Mouse (Mus musculus) cerebellum, adult 9-11 months (tissue): ENCODE results near the gene Rab11fip5.

Experiments used
- DNase-seq: peaks from one replicate; pipeline ENCODE4 v3.0.0; 2022

Rab11fip5 gene

DNA sequence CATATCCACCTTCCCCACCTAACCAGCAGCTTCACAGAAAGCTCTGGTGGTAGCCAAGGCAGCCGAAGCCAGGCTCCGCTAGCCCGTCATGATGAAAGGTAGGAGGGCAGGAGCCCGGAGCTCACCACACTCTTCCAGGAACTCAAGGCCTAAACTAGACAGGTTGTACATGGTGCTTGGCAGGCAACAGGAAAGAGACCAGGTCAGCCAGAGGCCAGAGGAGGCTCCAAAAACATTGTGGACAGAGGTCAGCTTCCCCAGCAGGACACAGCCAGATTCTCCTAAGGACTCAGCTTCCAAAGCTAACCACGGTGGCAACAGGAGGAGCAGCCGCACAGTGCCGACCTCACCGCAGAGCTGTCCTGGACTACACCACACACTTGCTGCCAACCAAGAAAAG is 31.4 kb downstream of the Rab11fip5 start:
- DNase-seq, result no peak

DNA sequence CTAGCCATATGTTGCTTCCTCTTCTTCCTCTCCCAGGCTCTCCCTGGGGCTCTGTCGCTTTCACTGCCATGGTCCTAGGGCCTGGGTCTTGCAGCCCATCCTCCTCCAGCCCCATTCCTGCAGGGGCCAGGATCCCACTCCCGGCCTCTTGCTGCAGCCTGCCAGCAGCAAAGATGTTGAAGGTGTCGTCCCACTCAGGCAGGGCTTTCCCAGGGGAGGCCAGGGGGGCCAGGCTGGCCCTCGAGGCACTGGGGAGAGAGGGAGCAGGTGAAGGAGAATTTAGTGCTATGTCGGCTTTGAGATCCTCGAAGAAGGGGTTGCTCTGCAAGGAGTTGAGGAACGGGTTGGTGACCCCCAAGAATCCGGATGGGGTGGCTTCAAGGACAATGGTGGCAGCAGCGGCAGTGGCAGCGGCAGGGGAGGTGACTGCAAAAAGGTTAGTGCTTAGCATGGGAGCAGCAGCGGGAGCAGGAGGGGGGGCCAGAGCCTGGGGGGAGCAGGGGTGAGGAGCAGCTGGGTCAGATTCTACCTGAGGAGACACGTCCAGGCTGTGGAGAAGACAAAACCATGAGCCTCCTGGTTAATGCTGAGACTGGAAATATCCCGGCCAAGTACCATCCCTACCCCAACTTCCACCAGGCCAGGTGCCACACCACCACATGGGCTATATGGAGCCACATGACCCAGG is 32.5 kb downstream of the Rab11fip5 start:
- no peak for DNase-seq

DNA sequence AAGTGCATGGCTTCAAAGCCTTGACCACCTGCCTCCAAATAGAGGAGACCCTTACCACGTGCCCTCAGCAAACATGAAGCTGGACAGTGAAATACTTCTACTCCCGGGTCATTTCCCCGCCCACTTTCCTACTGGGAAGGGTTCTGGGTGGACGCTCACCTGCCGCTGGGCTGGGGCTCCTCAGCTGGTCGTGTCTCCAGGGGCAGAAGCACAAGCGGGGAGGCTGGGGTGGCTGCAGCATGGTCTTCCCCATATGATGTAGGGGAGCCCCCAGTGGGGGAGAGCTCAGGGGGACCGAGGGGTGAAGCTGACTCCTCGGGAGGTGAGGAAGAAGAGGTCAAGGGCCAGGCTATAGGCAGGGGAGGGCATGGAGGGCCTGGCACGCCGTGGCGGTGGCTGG is 34.2 kb downstream of the Rab11fip5 start:
- DNase-seq, result peak; percentile 53

DNA sequence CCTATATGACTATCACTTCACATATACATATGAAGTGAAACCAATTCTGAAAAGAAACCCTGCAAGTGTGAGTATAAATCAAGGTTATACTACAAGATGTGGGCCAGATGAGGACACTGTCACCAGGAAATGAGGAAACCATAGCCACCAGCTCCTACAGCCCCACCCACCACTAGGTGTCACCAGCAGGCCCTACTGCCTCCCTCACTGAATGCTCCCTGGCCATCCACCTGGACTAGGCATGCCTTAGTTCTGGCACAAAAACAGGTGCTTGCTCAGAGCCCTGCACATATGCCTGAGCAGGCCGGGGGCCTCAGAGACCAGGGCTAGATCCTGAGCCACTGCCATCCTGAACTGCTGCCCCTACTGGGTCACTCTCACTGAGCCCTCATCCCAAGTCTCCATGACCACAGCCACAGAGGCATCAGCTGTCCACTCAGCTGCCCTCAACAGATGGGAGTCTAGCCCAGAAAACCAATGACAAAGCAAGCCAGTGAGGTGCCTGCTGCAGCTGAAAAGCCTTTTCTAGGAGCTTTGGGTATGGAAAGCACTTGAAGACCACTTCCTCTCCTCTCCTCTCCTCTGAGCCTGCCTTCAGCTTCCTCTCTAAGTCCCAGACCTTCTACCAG is 35.0 kb downstream of the Rab11fip5 start:
- peak; percentile 83 for DNase-seq

DNA sequence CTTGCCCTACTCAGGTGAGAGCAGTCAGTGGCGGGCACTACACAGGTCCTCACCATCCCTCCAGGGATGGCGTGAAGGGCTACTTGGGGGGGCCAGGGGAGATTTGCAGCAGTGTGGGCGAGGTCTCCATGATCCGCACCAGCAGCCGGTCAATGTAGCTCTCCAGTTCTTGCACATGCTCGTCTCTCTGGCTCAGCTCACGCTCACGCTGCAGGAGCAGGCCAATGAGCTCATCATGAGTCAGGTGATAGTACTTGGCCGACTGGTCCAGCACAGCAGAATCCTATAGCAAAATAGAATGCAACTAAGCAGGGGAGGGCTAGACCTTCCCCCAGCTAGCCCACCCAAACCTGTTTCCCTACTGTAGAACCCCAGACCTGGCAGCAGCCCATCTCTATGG is 37.5 kb downstream of the Rab11fip5 start:
- peak; percentile 63 for DNase-seq

DNA sequence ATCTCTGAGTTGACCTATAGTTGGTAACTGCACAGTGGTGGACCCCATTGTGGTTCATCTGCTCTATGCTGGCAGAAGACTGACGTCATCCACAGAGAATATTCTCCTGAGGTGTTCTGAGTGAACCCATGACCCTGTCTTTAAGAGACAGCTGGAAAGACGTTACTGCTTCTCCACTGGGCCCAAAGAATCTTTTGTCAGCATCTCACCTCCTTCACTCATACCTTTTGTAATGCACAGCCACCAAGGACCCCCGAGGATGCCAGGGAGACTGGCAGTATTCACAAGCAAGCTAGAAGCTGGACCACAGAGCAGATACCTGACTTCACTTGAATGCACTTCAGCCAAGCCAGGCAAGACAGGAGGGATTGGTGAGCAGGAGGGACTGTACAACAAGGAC is 39.1 kb downstream of the Rab11fip5 start:
- no peak for DNase-seq

DNA sequence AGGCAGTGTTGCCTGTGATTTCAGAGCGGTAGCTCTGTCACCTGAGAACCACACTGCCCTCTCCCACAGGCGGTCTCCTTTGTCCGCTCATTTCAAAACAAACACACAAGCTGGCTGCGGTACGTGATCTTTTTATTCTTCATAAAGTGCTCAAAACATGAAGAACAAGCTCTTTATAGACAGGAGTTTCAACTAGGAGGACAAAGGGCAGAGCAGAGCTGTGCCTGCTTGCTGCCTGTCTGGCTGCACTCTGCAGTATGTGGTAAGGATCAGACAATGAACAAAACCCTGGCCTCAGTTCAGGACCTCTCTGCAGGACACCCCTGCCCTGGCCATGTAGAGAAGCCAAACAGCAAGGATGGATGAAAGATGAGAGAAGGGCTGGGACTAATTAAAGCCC is 39.6 kb downstream of the Rab11fip5 start:
- DNase-seq, result peak; percentile 55

DNA sequence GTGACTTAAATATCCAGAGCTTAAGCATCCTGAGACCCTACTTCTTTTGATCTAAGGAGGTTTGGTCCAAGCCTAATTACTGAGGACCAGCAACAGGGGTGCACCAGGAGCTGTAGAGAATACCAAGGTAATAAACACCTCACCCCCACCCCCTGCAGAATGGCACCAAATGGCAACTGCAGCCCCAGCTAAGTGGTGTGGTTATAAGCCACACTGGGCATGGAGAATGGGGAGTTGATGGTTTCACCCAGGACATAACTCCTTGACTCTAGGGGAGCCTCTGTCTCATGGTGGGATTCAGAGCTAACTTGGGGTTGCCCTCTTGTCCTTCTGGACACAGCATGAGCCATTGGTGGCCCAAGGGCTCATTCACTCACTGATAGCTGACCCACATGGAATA is 40.2 kb downstream of the Rab11fip5 start:
- DNase-seq, result peak; percentile 60

DNA sequence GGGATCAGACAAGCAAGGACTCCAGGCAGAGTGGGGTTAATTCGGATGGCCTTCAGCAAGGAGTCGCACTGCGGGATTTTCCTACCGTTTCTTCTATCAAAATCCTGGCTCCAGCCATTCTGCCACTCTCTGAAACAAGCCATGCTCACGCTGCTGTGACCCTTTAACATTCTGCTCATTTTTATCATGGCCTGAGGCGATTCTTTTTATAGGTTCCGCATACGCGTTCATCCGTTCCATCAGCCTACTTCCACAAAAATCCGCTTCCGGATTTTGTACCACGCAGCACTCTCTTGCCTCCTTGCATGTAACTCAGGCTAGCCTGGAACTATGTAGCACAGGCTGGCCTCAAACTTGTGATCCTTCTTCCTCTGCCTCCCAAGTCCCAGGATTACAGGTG is 40.7 kb downstream of the Rab11fip5 start:
- DNase-seq, result peak; percentile 78

DNA sequence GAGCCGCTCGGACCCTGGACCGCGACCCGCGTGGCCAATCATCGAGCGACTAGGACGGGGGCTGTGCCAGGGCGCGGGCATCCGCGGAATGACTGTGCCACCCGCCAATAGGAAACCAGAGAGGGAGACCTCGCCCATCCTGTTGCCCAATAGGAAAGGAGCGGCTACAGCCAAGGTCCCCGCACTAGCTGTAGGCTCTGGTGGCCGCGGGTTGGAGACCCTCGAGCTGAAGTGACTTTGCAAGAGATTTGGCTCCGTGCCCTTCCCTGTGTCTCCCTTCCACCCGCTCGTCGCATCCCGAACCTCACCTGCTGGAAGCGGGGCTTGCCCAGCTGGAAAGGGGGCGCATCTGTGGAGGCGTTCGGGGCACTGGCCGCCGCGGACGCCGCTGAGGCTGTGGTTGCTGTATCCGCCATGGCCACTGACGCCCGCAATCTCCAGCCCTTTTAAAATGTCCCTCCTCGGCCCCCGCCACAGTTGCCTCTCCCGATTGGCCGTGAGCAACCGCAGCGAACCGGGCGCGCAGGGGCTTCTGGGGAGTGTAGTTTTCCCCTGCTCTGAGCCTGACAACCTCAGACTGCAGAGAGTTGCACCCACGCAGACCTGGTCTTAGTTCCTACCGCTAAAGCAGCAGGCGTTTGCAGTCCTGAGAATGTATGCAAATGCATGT is 41.3 kb downstream of the Rab11fip5 start, which contains the start of gene Sfxn5:
Gene Sfxn5 (minus strand): TSS at position 423 of the 670 bp plus-strand sequence.
- DNase-seq, result peak; percentile 97

DNA sequence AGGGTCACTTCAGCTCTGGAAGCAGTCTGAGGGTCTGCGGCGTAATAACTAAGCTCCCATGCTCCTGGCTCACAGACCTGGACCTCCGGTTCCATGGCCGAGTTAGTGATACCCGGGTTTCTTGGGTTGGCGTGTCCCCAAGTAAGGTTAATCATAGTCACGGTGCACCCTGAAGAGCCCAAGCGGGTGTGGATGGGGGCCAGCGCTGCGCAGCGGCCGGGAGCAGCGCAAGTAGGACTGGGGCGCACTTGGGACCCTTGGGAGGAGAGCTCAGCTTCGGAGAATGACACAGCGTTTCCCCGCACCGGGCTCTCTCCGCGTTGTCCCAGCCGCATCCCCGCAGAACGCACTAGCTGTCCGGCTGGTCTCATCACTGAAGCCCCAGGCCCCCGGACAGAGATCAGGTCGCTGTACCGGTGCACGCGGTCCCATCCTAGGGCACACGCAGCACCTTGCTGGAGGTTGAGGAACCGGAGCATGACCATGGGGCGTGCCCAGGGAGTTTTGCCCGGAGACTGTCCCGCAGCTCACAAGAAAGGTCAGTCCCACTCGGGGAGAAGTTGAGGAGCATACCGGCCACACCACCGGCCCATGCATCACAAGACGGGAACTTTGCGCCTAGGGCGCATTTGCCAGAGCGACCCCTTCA is 42.0 kb downstream of the Rab11fip5 start:
- peak; percentile 78 for DNase-seq

DNA sequence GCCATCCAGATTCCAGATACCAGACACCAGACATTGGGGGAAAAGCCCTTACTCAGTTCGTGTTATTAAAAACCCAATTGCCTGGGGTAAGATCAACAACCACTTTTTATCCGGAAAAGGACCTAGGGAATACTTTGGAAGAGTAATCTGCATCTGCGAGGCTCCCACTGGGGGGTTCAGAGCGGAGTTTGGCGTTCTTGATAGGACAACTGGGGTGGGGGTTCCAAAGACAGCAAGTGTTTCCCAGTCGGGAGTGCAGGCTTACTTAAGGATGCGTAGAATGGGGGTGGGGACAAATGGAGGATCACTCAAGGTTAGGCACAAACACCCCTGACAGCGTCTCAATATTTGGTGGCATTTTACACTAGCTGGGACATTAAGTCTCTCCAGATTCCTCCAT is 42.7 kb downstream of the Rab11fip5 start:
- DNase-seq, result peak; percentile 67

DNA sequence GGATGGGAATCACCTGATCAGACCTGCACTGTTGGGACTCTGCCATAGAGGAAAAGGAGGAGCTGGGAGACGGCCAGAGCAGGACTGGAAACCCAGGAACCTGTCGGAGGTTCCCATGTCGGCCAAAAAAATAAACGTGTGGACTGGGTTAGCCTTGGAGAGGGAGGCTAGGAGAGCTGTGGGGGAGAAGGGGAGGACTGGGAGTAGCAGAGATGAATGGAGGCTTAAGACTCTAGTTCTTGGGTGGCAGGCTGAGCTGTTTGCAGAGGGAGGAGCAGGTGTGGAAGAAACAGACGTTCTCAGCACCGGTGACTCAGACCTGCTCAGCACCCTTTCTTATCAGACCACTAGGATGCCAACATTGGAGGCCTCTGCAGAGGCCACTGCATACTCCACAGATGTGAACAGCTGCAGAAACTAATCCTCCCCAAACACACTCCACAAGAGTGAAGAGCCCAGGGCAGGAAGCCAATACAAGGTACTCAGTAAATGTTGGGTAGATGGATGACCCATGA is 43.2 kb downstream of the Rab11fip5 start:
- DNase-seq, result peak; percentile 81

DNA sequence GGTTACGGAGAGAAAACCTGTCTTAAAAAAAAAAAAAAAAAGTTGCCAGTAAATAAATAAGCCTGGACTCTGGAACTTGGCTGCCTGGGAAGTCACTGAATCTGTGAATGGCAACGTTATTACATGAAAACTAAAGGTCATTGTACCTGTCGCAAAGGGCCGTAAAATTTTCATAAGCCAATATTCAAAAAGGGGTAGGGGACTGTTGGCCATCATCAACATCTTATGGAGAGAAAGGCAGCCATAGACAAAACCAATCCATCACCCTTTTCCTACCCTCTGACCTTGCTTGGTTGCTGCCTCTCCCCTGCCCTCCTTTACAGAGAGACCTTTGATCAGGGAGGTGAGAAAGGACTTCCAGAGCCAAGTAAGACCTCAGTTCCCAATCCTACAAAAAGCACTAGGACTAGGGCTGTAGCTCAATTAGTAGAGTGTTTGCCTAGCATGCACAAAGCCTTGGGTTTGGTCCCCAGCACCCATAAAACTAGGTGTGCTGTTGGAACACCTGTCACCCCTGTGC is 44.7 kb downstream of the Rab11fip5 start:
- no peak for DNase-seq

DNA sequence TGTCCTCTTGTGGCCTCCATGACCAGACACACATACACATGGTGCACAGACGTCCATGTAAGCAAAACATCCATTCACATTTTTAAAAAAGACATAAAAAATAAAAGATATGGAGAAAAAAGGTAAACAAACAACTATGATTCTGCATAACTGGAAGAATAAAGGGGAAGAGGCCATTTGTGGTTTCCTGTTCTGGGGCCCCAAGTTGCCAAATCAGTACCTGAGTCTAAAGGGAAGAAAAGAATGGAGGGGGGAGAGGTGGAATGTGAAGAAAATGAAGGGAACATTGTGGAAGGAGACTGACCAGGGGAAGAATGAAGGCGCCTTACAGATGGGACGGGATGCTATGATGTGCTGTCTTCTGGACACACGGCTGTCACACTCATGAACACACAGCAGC is 47.9 kb downstream of the Rab11fip5 start:
- no peak for DNase-seq

DNA sequence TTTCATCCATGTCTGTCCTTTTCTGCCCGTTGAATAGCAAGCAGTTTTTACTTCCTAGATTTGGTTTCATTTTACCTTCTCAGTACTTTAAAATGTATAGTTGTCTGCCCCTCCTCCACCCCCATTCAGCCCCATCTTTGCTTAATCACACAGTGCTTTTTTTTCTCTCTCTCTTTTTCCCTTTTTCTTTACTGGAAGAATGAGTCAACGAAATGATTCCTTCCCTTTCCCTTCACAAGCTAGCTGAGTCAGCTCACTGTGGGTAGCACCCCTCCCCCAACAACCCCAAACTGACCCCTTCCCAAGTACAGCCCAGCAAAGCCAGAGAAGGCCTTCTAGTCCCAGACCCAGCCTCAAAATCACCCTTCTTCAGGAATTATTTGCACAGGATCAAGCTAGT is 49.3 kb downstream of the Rab11fip5 start:
- no peak for DNase-seq

DNA sequence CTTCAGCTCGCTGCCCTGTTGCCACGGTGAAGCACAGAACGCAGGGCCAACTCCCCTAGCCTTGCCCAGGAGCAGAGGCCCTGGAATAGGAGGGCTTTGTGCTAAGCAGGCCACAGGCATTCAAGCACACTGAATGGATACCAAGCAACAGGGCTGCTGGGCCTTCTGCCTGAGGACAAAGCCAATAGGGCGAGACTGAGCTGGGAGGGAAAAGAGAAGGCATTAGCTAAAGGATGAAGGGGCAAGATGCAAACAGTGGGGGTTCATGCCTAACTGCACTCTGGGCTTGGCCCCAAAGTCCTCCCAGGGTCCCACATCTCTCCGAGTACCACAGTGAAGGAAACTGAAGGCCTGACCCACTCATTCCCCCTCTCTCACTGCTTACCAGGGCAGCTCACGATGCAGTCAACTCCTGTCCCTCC is 54.0 kb downstream of the Rab11fip5 start:
- peak; percentile 62 for DNase-seq

DNA sequence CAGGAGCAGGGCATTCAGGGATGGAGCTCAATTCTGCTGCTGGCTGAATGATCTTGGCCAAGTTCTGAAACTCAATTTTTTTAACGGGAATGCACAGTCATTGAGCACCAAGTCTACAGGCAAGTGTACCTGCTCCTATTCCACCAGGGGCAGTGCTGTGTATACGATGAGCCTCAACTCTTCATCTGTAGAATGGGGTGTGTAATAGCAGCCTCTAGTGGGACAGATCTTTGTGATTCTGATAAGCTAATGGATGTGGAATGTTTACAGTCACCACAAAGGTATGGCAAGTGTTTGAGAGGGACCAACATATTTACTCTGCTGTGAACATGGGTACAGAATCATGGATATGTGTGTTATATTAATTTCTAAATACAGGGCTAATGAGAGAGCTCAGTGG is 58.2 kb downstream of the Rab11fip5 start:
- no peak for DNase-seq

DNA sequence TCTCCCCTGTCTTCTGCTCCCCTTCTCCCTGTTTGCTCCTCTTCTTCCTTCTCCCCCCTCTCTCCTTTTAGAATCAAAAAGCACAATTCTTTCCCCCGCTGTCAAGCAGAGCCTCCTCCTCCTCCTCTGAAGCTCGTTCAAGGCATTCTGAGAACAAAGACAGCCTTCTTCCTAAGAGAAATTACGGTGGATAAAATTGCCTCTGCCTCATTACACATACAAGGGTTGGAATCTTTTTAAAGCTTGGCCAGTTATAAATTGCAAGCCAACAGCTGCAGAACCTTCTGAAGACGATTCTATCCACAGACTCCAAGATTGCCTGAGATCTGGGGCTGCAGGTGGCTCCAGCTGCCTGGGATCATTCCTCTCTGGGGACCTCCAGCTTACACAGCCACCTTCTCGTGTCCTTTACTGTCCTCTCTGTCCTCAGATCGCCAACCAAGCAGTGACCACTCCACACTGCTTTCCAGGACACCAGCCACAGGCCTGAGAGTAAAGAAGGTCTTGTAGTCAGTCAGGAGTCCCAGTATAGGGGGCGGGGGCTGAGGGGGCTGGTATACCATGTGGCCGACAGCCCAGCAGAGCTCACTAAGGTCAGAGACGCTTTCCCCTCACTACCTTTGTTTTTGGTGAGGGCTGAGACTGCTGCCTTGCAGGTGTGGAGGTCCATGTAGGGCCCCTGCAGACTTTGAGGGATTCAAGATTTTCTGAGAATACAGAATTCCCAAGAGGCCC is 60.2 kb downstream of the Rab11fip5 start:
- no peak for DNase-seq

DNA sequence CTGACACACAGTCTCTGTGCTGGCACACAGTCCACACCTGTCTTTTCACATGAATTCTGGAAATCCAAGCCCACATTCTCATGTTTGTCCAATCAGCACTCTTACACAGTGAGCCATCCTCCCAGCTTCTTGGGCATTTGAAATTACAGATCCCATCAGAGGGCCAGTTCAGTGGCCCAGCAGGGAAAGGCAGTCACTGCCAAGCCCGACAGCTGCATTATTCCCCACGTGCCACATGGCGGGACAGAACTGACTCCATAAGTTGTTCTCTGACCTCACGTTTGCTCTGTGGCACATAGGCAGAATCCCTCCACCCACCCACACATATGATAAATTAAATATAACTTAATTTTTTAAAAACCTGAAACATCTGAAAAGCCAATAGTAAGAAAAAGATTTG is 66.5 kb downstream of the Rab11fip5 start:
- DNase-seq, result no peak

DNA sequence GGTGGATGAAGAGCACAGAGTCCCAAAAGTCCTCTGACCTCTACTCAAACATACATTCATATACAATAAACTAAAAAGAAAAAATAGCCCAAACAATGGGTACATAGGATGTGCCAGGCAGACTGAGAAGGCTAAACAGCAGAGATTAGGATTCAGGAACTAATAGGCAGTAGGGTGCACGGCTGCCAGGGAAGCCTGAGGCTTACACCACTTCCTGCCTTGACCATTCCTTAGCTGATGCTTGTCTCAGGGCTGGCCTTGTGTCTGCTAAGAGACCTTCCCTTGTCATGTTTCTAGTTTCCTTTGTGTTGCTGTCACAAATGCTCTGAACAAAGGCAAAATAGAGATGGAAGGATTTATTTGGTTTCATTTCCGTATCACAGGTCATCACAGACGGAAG is 68.1 kb downstream of the Rab11fip5 start:
- DNase-seq, result no peak

DNA sequence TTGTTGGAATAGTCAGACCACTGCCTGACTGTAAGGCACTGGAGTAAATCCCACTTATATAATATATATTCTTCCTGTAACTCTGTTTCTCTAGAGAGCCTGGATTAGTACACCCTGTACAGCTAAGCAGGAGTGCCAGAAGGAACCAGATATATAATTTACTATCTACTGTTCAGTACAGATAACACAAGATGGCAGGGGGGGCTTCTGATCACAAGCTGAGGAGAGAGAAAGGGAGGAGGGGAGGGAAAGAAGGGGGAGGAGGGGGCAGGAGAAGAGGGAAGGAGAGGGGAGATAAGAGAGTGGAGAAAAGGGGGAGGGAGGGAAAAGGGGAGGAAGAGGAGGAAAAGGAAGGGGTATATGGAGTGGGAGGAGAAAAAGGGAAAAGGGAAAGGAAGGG is 68.6 kb downstream of the Rab11fip5 start:
- no peak for DNase-seq

DNA sequence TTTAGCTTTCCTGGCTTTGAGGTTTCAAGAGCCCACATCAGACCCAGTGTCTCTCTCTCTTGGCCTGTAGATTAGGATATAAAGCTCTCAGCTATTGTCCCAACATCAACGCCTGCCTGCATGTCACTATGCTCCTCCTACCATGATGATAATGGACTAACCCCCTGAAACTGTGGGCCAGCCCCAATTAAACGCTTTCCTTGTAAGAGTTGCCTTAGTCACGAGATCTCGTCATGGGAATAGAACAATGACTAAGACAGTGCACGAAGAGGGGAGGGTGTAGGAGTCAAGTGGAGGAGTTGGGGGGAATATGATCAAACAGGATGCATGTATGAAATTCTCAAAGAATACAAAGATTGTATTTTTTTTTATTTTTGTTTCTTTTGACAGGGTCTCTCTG is 69.5 kb downstream of the Rab11fip5 start:
- no peak for DNase-seq
